Mouse (Mus musculus): ENCODE measurements at regions not wholly inside any gene's neighbourhood (a gene's known extent, or its start where the extent isn't known, plus 50 kb on each side); places are given as distances from the start of the nearest gene placed in this dataset.

GRCm38 (mm10) chr2:21044781-21045180 lies 76.1 kb upstream of the Arhgap21 start:
- no peak for DNase-seq (ENCODE audit: low read depth, low spot score)

GRCm38 (mm10) chr2:21044007-21044406 lies 75.3 kb upstream of the Arhgap21 start:
- no peak for DNase-seq (ENCODE audit: low read depth, low spot score)

- no peak for DNase-seq (ENCODE audit: low read depth, low spot score)
Observed at GRCm38 (mm10) chr2:21043302-21043701, 74.6 kb upstream of the Arhgap21 start.

- no peak for DNase-seq (ENCODE audit: low read depth, low spot score)
Observed at GRCm38 (mm10) chr2:21037607-21038006, 68.9 kb upstream of the Arhgap21 start.

GRCm38 (mm10) chr2:21037181-21037580 lies 68.5 kb upstream of the Arhgap21 start:
- DNase-seq (ENCODE audit: low read depth, low spot score), result peak; percentile 95

GRCm38 (mm10) chr2:21035884-21036648 lies 67.4 kb upstream of the Arhgap21 start:
- DNase-seq (ENCODE audit: low read depth, low spot score), result no peak

GRCm38 (mm10) chr2:21034651-21035050 lies 66.0 kb upstream of the Arhgap21 start:
- DNase-seq (ENCODE audit: low read depth, low spot score), result peak; percentile 79

- DNase-seq (ENCODE audit: low read depth, low spot score), result no peak
Observed at GRCm38 (mm10) chr2:21030650-21031049, 62.0 kb upstream of the Arhgap21 start.

GRCm38 (mm10) chr2:21029391-21030010 lies 60.8 kb upstream of the Arhgap21 start:
- DNase-seq (ENCODE audit: low read depth, low spot score), result no peak

GRCm38 (mm10) chr2:21028605-21029004 lies 59.9 kb upstream of the Arhgap21 start:
- DNase-seq (ENCODE audit: low read depth, low spot score), result peak; percentile 70

GRCm38 (mm10) chr2:21018535-21018934 lies 49.9 kb upstream of the Arhgap21 start:
- DNase-seq (ENCODE audit: low read depth, low spot score), result no peak

All from telencephalon, adult 2 months (tissue).